Mouse (Mus musculus) heart, adult 11 months (tissue): ENCODE results near the gene Smim5.

Source experiments
- DNase-seq: peaks from one replicate; pipeline ENCODE4 v3.0.0; 2022

The Smim5 gene

DNA sequence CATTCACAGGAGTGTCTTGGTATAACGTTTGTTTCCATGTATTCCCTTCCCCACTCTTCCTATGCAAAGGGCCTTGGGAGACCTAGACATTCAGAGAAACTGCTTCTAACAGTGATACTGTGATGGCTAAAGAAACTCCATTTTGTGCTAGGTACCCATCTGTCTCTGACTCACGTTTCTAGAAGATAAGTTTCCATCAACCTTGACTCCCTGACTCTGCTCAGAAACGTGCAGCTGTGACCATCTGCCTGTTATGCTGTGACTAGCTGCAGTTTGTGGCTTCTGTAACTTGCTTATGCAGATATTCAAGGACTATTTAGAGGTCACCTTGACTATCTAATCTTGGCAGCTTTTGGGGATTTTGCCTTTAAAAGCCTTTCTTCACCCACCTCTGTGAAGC is 31.5 kb downstream of the Smim5 start:
- DNase-seq, result no peak

GRCm38 (mm10) chr11:115933108-115933746 is 33.5 kb downstream of the Smim5 start, which contains the start of the genes Sap30bp and Recql5:
Sap30bp (plus strand) TSS chr11:115933282.
Recql5 (minus strand) TSS chr11:115933477.
- peak; percentile 100 for DNase-seq

- no peak for DNase-seq
These were observed 34.0 kb downstream of the Smim5 start for GRCm38 (mm10) chr11:115933747-115934110.

- no peak for DNase-seq
These were observed 40.0 kb downstream of the Smim5 start for GRCm38 (mm10) chr11:115939690-115940329.

- no peak for DNase-seq
These were observed 42.2 kb downstream of the Smim5 start for GRCm38 (mm10) chr11:115941980-115942379.

DNA sequence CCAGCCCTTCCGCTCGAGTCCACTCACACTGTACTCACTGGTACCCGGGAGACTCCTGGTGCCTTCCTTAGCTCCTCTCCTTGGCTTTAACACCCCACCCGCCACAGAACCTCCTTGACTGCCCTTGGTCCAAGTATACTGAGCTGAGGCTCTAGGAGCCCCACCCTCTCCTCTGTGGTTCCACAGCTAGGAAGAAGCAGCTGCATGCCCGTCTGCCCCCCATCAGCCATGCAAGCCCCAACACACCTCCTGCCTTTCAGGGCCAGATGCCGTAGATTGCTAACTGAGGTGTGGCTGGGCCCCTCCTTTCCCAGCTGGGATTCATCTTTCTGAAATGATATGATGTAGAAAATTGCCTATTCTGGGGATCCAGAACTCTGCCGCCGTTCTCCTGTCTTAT is 45.5 kb downstream of the Smim5 start:
- DNase-seq, result no peak

DNA sequence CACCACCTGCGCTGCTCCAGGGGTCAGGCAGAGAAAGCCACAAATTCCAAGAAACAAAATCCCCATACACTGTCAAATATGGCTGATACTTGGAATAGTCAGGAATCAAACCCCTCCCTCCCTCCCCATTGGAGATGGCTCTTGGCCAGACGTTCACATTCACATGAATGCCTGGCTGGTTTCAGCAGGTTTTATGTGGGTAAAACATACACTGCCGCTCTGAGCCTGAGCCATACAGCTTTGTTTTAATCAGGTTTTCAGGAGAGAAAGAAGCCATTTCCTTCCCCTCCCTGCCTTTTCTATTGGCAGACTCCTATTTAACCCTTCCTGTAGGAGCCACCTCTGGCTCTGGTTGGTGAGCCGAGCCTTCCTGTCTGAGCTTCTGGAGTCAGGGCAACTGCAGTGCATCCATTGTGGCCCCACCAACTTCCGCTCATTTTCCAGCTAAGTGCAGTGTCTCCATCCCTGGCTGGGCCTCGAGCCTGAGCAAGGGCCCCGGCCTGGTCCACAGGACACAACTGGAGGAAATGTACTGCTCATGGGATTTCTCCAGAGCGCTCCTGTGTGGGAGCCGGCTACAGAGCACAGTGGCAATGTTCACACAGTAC is 46.6 kb downstream of the Smim5 start:
- peak; percentile 93 for DNase-seq

GRCm38 (mm10) chr11:115948316-115948715 is 48.5 kb downstream of the Smim5 start:
- no peak for DNase-seq

DNA sequence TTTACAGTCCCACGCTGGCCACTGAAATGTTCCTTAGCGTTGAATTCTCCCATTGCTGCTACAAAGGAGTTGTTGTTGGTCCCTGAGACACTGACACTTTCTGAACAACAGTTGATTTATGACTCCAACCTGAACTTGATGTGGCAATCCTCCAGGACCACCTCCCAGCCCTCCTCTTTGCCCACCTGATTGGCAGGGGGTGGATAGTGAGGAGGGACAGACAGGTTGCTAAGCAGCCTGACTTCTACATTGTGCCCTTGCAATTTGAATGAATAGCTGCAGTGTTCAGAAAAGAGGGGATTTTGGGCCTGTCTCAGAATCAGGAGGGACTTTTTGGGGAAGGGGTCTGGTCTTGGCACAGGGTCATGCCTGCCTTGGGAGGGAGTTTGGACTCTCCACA is 51.0 kb downstream of the Smim5 start:
- DNase-seq, result no peak

- DNase-seq, result no peak
These were observed 54.9 kb downstream of the Smim5 start for GRCm38 (mm10) chr11:115954712-115955111.

- DNase-seq, result peak; percentile 98
These were observed 55.6 kb downstream of the Smim5 start for GRCm38 (mm10) chr11:115955195-115955858.
